Mouse (Mus musculus) T-helper 2 cell (primary cell): ENCODE measurements around the gene Mpz.

ENCODE experiments used
- in situ Hi-C: fragments of 300-600 bp; cut with MboI, MseI; formaldehyde crosslinking; loops from one replicate; pipeline ENCODE4 v1.15.1; 2025; ENCODE audit warnings: high pct_unique_total_duplicates

Mpz gene

GRCm38 (mm10) chr1:171149974-171150760, at the start of gene Mpz, which contains the start of gene Sdhc:
TSS of gene Mpz (plus strand) at chr1:171150711.
TSS of gene Sdhc (minus strand) at chr1:171150603.
- in situ Hi-C loops = no loop called here

- in situ Hi-C loops = loop anchor here (5.0 kb wide), 1 partner anchor 34 kb away; no protein-coding TSS in a partner anchor
Observed at GRCm38 (mm10) chr1:171101033-171101432, 49.5 kb upstream of the Mpz start.

- in situ Hi-C loops = loop anchor here (5.0 kb wide), 1 partner anchor 35 kb away; no protein-coding TSS in a partner anchor
Observed at GRCm38 (mm10) chr1:171101733-171102546, 48.6 kb upstream of the Mpz start.

GRCm38 (mm10) chr1:171102547-171103177, 47.8 kb upstream of the Mpz start:
- in situ Hi-C loops = loop anchor here (5.0 kb wide), 1 partner anchor 35 kb away; no protein-coding TSS in a partner anchor

GRCm38 (mm10) chr1:171103179-171103840, 47.2 kb upstream of the Mpz start:
- in situ Hi-C loops = loop anchor here (5.0 kb wide), 1 partner anchor 36 kb away; no protein-coding TSS in a partner anchor

GRCm38 (mm10) chr1:171105226-171105625, 45.3 kb upstream of the Mpz start:
- in situ Hi-C loops = no loop called here

- in situ Hi-C loops = no loop called here
Observed at GRCm38 (mm10) chr1:171109620-171110019, 40.9 kb upstream of the Mpz start.

- in situ Hi-C loops = no loop called here
Observed at GRCm38 (mm10) chr1:171110659-171111019, 39.9 kb upstream of the Mpz start.

- in situ Hi-C loops = no loop called here
Observed at GRCm38 (mm10) chr1:171111020-171111780, 39.3 kb upstream of the Mpz start.

GRCm38 (mm10) chr1:171111781-171112575, 38.5 kb upstream of the Mpz start:
- in situ Hi-C loops = no loop called here

- in situ Hi-C loops = no loop called here
Observed at GRCm38 (mm10) chr1:171112986-171113385, 37.5 kb upstream of the Mpz start.

- in situ Hi-C loops = no loop called here
Observed at GRCm38 (mm10) chr1:171113873-171114299, 36.6 kb upstream of the Mpz start, which contains the start of gene Cfap126. TSS of gene Cfap126 (plus strand) at chr1:171113918.

GRCm38 (mm10) chr1:171116280-171116679, 34.2 kb upstream of the Mpz start:
- in situ Hi-C loops = loop anchor here (5.0 kb wide), 2 partner anchors 106 to 136 kb away; partner anchors contain the start of genes Adamts4, Ndufs2 and Tomm40l

- in situ Hi-C loops = loop anchor here (5.0 kb wide), 2 partner anchors 104 to 134 kb away; partner anchors contain the start of genes Adamts4, Ndufs2 and Tomm40l
Observed at GRCm38 (mm10) chr1:171118269-171118684, 32.2 kb upstream of the Mpz start.

- in situ Hi-C loops = loop anchor here (5.0 kb wide), 2 partner anchors 103 to 133 kb away; partner anchors contain the start of genes Adamts4, Ndufs2 and Tomm40l
Observed at GRCm38 (mm10) chr1:171118996-171119395, 31.5 kb upstream of the Mpz start.

- in situ Hi-C loops = loop anchor here (5.0 kb wide), 2 partner anchors 103 to 133 kb away; partner anchors contain the start of genes Adamts4, Ndufs2 and Tomm40l
Observed at GRCm38 (mm10) chr1:171119405-171119804, 31.1 kb upstream of the Mpz start.

- in situ Hi-C loops = no loop called here
Observed at GRCm38 (mm10) chr1:171120893-171121292, 29.6 kb upstream of the Mpz start.

- in situ Hi-C loops = no loop called here
Observed at GRCm38 (mm10) chr1:171121839-171122238, 28.7 kb upstream of the Mpz start.

GRCm38 (mm10) chr1:171122932-171123331, 27.6 kb upstream of the Mpz start:
- in situ Hi-C loops = no loop called here
